Mouse (Mus musculus) lung, postnatal 14 days (tissue): ENCODE results near the gene Camk2g.
A peak's percentile ranks its signal among the peaks of the same experiment; 100 is the strongest.
"Not testable (repeated sequence)": the region's sequence is repeated elsewhere in the genome, so short reads cannot be mapped to it uniquely, and the experiment has no call there.

Experiments
- DNase-seq: peaks from one replicate; pipeline ENCODE4 v3.0.0; 2021

Camk2g gene

GRCm38 (mm10) chr14:20735892-20736390 is 57.9 kb downstream of the Camk2g start:
- DNase-seq = no peak

GRCm38 (mm10) chr14:20735052-20735451 is 58.8 kb downstream of the Camk2g start:
- DNase-seq = no peak

GRCm38 (mm10) chr14:20733952-20734774 is 59.7 kb downstream of the Camk2g start, which contains the start of gene Ndst2:
Gene Ndst2 (minus strand): TSS chr14:20734562.
- DNase-seq = peak; percentile 89

GRCm38 (mm10) chr14:20733041-20733951 is 60.6 kb downstream of the Camk2g start:
- no peak for DNase-seq

GRCm38 (mm10) chr14:20730853-20731602 is 62.9 kb downstream of the Camk2g start:
- DNase-seq = no peak

GRCm38 (mm10) chr14:20729871-20730270 is 64.0 kb downstream of the Camk2g start:
- no peak for DNase-seq

GRCm38 (mm10) chr14:20725660-20726339 is 68.1 kb downstream of the Camk2g start:
- DNase-seq = no peak

- peak; percentile 74 for DNase-seq
Observed at GRCm38 (mm10) chr14:20724043-20724442, 69.8 kb downstream of the Camk2g start.

GRCm38 (mm10) chr14:20723006-20723405 is 70.9 kb downstream of the Camk2g start:
- no peak for DNase-seq

- DNase-seq = no peak
Observed at GRCm38 (mm10) chr14:20721371-20721770, 72.5 kb downstream of the Camk2g start.

GRCm38 (mm10) chr14:20719767-20720166 is 74.1 kb downstream of the Camk2g start:
- DNase-seq = no peak

- DNase-seq = no peak
Observed at GRCm38 (mm10) chr14:20718443-20718842, 75.4 kb downstream of the Camk2g start.

GRCm38 (mm10) chr14:20713832-20714231 is 80.1 kb downstream of the Camk2g start:
- no peak for DNase-seq

GRCm38 (mm10) chr14:20708239-20708638 is 85.6 kb downstream of the Camk2g start:
- DNase-seq = no peak

GRCm38 (mm10) chr14:20707201-20708190 is 86.4 kb downstream of the Camk2g start, which contains the start of gene Zswim8:
Gene Zswim8 (plus strand): TSS chr14:20707552.
- DNase-seq = peak; percentile 90

- DNase-seq = not testable (repeated sequence)
Observed at GRCm38 (mm10) chr14:20703461-20703860, 90.4 kb downstream of the Camk2g start.

GRCm38 (mm10) chr14:20702741-20703381 is 91.0 kb downstream of the Camk2g start, which contains the start of gene Chchd1:
Gene Chchd1 (plus strand): TSS chr14:20703006.
- DNase-seq = peak; percentile 94

GRCm38 (mm10) chr14:20702096-20702740 is 91.7 kb downstream of the Camk2g start:
- DNase-seq = no peak

GRCm38 (mm10) chr14:20701554-20701953 is 92.3 kb downstream of the Camk2g start:
- DNase-seq = no peak
